Mouse (Mus musculus): ENCODE data around the gene Gm867.

Gene Gm867

DNA sequence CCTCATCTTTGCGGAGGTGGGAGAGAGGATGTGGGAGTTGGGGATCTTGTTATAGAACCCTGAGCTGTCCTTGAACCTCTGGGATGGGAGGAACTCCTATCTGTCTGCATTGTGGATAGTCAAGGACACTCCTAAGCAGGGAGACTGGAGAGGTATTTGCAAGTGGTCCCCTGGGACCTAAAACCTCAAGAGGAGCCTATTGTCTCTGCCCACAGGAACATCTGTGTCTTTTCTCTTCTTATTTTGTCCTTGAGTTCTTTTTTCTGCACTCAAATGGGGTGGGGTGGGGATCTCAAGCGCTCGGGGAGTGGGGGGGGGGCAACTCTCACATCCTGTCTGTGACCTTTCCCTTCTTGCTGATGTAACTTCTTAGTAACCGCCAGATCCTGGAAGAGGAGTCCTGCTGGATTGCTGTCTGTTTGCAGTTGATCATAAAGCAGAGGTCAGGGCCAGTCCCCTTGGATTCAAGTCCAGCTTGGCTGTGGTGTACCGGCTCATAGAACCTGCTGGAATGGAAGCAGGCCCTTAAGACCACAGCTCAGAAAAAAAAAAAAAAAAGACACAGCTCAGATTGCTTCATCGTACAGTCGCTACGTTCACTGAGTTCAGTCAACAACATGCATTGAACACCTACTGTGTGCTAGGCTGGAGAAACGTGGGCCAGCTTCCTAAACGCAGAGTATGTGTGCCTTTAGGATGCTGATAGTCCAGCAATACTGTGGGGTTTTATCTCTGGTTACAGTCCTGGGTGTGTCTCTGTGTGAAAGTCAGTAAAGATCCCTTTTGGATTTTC lies 2.4 kb downstream of the Gm867 start:
- DNase-seq (ENCODE audit: inconsistent age in 2 of 2, low spot score in 1 of 2) = peak; percentile 80 to 85

DNA sequence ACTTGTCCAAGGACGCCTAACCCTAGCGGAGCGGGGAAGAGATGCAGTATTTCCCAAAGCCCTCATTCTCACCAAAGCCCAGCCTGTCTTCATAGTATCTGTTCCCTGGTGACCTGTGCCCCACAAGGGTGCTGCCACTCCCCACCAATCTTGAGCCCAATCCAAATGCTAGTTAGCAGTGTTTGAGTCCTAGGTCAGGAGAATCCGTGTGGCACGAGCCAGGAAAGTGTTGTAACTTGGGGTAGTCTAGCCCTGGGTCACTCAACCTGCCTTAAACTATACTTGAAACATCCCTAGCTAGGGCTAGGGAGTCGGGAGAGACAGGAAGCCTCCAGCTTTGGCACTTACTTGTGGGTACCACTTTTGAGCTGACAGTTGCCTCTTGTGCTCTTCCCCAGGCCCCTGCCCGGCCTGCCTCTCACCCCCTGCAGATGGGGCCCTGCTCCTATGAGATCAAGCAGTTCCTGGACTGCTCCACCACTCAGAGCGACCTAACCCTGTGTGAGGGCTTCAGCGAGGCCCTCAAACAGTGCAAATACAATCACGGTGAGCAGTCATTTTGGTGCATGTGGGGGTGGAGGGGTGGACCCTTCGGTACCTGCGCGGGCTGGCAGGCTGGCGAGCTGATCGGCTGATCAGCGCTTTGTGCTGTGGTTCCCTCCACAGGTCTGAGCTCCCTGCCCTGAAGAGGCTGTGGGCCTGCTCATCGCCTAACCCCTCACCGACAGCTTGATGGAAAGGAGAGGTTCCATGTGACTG lies 3.4 kb downstream of the Gm867 start:
- peak; percentile 50 to 84 for DNase-seq (ENCODE audit: inconsistent age in 2 of 2, low spot score in 1 of 2)

DNA sequence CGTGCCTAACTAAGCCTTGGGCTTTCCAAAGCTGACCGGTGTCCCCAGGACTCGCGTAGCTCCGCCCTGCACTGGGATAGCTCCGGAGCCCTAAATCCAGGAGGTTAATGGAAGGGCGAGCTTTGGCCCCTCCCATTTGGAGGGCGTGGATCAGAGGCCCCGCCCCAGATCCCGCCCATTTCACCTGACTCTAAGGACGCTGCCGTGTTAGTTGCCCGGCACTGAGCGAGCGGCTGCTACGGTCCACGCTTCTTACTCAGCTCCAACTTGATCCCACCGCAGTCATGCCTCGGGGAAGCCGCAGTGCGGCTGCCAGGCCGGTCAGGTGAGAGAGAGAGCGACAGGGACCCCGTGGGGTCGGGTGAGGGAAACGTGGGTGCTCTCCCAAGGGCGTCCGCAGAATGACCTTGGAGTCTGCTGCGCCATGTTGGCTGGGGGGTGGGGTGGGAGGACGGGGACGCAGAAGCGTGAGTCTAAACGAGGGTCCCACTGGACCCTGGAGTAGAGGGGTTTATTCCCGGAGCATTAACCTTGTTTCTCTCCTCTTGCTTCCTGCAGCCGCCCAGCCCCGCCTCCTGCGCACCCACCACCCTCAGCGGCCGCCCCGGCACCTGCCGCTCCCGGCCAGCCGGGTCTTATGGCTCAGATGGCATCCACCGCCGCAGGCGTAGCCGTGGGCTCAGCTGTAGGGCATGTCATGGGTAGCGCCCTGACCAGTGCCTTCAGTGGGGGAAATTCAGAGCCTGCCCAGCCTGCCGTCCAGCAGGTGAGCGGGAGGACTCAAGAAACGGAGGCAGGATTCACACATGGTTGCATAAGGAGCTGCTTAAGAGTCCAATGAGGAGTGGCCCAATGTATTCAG lies 4.6 kb downstream of the Gm867 start, which contains the start of gene Mmp11:
TSS of gene Mmp11 (minus strand) at position 817 of the 862 bp plus-strand sequence.
- peak; percentile 88 to 97 for DNase-seq (ENCODE audit: inconsistent age in 2 of 2, low spot score in 1 of 2)

DNA sequence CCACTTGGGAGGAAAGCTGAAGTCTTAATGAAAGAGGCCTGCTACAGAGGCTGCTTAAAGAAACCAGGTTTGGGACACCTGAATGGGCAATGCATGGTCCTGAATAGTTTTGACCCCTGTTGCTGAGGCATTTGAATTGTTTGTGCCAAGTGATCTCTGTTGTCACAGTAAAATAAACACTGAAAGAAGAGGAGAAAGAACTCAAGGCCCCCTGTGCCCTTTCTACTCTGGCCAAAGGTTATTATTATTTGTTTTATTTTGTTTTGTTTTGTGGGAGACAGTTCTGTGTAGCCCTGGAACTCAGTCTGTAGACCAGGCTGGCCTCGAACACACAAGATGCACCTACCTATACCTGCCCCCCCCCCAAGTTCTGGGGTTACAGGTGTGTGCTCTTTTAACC lies 5.5 kb downstream of the Gm867 start:
- DNase-seq (ENCODE audit: inconsistent age in 2 of 2, low spot score in 1 of 2) = no peak

DNA sequence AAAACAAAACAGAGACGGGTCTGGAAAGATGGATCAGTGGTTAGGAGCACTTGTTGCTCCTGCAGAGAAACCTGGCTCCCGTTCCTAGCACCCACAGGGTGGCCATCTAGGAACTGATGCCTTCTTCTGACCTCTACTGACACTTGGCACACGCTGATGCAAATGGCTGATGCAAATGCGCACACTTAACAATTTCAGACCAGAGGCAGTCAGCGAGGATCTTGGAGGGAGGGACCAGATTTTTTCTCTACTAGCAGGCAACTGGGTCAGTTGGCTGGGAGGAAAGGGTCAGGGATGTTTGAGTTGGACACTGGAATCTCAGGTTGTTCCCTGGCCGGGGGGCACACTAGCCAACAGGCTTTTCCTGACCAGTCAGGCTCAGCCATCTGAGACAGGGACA lies 7.6 kb downstream of the Gm867 start, which contains the start of gene Chchd10:
TSS of gene Chchd10 (plus strand) at position 240 of the 400 bp plus-strand sequence.
- DNase-seq (ENCODE audit: inconsistent age in 2 of 2, low spot score in 1 of 2) = no peak

DNA sequence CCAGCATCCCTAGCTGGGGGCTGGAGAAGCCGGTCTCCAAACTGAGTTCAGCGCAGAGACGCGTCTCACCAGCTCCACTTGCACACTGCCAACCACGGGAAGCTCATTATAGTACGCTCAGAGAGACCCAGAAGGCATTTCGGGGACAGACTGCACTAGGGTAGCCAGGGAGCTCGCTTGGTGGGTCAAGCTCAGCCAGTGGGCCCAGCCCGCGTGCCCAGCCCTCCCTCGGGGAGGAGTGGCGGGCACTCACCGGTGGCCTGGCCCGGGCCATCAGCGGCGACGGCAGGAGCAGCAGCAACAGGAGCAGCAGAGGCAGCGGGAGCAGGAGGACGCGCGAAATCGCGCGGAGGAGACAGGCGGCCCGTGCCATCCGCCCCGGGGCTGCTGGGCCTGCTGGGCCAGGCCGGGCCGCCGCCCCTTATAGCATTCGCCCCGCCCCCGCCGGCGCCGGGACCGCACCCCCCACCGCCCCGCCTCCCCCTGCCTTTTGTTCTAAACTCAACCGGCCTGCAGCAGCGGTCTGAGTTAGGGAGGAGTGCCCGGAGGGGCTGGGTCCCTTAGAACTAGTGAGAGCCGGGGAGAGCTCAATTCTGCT lies 8.3 kb downstream of the Gm867 start:
- DNase-seq (ENCODE audit: inconsistent age in 2 of 2, low spot score in 1 of 2) = peak; percentile 69 to 81

DNA sequence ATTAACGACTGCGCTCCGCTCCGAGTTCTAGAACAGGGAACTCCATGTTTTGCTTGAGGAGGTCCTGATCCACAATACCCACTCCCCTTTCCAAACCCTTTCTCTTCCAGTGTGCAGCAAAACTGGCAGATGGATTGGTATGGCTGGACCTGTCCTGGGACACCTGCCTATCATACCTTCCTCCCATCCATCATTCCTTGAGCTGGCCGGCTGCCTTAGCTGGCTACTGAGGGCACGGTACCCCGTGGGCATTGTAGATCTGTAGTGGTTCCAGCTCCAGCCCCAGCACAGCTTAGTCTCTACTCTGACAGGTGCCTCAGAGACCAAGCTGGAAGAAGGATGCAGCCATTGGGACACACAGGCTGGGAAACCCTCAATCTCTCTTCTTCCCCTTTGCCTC lies 9.2 kb downstream of the Gm867 start:
- no peak for DNase-seq (ENCODE audit: inconsistent age in 2 of 2, low spot score in 1 of 2)

DNA sequence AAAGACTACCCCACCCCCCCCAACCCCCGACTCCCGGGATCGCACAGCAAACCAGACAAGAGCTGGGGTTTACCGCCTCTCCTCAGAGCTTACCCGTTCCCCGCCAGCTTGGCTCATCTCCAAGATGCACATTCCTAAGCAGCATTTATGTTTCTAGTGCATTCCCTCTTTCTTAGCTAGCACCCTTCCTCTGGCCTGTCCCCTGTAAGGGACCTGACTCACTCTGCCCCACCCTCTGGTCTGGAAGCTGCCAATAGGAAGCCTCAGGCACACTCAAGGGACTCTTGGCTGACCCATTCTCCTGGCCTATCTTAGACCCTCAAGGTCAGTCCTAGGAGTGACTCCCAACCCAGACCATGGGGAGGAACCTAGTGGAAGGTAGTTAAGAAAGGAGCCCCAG lies 10.2 kb downstream of the Gm867 start:
- DNase-seq (ENCODE audit: inconsistent age in 2 of 2, low spot score in 1 of 2) = peak; percentile 65 to 77

DNA sequence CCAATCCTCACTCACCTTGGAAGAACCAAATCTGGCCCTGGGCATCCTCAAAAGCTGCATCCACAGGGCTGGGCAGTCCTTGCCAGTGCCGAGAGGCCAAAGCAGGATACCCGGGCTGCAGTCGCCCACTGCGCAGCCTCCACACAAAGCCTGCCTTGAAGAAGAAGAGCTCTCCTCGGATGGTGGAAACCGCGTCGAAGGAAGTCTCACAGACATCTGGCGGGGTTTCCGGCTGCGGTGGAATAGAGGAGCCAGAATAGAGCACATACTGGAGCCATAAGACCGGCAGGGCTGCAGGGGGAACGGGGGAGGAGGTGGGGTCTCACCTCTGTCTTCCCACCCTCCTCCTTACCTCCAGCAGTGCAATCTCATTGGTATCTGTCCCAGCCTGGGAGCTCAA lies 14.1 kb downstream of the Gm867 start:
- DNase-seq (ENCODE audit: inconsistent age in 2 of 2, low spot score in 1 of 2) = no peak

DNA sequence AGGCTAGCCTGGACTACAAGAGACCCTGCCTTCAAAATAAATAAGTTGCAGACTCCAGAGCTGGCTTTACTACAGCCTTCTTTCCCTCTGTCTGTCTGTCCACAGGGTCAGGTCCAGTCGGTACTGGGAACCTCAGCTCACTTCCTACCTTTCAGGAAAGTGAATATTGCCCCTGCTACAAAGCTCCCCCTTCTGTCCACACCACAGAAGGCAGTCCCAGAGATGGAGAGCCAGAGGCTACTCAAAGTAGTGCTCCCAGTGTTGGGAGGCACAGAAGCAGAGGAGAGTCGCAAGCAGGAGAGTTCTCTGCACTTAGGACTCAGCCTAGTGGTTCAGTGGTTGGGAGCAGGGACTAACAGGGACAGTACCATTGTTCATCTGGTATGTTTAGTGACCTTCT lies 16.1 kb downstream of the Gm867 start:
- DNase-seq (ENCODE audit: inconsistent age in 2 of 2, low spot score in 1 of 2) = no peak

DNA sequence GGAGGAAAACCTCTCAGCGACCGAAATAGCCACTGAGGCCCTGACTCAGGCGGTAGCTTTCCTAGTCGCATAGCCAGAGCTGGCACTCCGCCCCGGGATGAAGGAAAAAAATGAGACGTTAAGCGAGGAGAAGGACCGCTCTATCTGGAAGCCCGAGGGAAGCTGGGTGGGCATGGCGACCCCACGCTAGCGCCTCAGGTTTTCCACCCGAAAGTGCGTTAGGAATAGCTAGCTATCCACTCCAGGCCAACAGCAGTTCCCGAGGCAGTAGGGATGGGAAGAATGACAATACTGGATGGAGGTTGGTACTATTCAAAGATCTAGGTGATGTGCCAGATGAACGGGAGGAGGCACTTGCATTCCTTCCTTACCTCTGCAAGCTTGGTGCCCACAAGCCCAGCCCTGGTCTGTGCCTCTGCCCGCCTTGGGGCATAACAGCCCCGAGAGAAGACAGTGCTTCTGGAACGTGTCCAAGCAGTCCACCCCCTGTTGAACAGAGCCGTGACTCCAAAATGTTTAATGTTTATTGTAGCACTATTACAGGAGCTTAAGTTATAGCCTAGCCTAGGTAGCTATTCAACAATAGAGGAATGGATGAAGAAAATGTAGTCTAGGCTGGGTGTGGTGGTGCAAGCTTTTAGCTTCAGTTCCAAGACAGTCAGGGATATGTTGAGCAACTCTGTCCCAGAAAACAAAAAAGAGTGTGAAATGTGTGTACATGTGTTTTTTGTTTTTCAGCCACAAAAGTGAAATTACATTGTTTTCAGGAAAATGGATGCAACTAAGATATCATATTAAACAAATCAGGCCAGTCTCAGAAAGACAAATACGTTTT lies 18.5 kb downstream of the Gm867 start:
- peak in 1 of 2 experiments; percentile 47 for DNase-seq (ENCODE audit: inconsistent age in 2 of 2, low spot score in 1 of 2)

DNA sequence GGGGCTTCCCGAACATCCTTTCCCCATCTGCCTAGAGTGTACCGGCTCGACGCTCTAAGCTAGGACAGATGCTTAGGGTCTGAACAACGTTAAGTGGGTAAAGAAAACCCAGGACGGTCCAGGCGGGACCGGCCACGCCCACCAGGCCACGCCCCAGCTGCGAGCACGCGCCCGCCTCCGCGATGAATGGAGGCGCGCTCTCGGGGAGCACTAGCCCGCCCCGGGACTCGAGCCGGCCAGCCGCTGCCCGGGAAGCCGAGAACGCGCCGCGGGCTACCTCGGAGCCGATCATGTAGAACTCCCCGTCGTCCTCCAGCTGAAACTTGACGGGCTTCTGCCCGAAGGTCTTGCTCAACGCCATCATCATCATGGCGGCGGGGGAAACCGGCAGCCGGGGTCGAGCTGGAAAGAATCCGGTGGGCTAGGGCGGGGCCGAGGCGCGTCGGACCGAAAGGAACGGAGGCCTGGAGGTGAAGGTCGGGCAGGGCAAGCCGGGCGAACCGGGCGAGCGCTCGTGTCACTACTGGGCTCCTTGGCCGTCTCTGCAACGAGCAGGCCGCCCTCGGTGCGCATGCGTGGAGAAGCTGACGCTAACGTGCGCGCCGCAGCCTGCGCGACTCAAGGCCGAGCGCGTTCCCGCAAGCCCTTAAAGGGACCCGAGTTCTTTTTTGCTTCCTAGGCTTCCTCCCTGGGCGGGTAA lies 19.3 kb downstream of the Gm867 start, which contains the start of gene Smarcb1:
TSS of gene Smarcb1 (minus strand) at position 592 of the 700 bp plus-strand sequence.
- peak; percentile 96 to 98 for DNase-seq (ENCODE audit: inconsistent age in 2 of 2, low spot score in 1 of 2)

DNA sequence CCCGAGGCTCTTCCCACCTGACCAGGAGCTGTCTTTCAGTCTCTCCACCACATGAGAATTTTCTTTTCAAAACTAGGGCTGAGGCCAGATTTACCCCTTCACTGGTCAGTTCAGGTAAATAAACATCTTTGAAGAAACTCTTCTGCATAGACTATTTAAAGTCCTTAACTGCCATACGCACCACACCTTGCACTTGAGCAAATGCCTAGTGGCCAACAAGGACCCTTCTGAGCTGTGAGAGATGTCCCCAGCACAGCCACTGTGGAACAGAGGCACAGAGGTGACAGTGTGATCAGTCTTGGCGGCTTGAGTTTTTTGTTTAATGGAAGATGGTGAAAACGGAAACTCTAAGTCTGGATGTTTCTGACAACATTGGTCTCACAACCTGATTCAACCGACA lies 21.4 kb downstream of the Gm867 start:
- no peak for DNase-seq (ENCODE audit: inconsistent age in 2 of 2, low spot score in 1 of 2)

DNA sequence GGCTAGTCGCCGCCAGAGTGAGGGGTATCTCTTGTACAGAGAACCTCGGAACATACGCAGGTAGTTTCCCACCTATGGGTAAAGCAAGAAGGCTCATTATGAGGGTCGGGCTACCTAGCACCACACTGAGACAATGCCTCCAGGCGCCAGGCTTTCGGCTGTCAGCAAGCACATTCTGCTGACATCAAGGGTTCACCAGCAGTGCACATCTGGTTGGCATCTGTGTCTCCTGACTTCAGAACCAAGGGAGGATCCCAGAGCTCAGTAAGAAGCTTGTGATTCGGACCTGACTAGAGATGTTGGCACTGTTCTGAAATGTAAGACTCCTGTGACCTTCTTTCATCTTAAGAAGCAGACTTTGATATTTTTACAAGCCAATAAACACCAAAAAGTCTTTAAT lies 23.6 kb downstream of the Gm867 start:
- DNase-seq (ENCODE audit: inconsistent age in 2 of 2, low spot score in 1 of 2) = no peak

DNA sequence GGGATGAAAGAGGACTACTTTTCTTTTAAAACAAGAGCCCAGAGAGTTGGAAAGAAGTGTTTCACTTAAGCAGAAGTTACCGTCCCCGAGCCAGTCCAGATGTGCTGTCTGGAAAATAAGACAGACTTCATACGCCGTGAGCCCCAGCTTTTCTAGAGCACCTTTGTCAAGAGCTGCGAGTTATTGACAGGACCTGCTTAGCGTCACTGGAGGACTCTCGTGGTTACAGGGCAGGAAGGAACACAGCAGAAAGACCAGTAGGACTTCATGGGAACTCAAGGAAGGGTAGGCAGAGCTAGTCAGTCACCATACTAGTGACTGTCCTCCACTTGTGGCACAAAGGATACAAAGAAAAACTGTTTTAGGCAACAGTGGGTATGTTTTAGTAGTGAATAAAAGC lies 24.9 kb downstream of the Gm867 start:
- no peak for DNase-seq (ENCODE audit: inconsistent age in 2 of 2, low spot score in 1 of 2)

DNA sequence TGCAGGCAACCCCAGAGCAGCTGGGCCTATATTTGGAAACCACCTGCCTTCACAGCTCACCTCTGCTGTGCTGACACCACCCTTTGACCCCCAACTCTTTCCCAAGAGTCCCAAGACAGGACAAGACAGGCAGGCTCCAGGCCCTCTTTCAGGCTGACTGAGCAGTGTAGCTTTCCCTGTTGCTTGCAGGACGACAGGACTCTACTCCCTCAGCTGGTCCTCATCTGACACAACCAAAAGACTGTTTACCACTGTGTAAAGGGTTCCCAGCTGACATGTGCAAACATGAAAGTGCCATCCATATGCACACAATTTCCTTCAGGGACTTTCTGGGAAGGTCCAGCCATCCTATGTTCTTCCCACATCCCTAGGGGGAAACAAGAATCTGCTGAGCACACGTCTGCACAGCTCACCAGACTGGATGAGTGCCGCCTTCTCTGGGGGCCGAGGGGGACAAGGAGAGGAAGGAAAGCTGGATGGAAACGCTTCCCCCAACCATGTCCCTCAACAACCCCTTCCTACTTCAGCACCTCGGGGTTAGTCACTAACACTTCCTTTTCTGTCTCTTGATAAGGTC lies 27.4 kb downstream of the Gm867 start:
- no peak for DNase-seq (ENCODE audit: inconsistent age in 2 of 2, low spot score in 1 of 2)

DNA sequence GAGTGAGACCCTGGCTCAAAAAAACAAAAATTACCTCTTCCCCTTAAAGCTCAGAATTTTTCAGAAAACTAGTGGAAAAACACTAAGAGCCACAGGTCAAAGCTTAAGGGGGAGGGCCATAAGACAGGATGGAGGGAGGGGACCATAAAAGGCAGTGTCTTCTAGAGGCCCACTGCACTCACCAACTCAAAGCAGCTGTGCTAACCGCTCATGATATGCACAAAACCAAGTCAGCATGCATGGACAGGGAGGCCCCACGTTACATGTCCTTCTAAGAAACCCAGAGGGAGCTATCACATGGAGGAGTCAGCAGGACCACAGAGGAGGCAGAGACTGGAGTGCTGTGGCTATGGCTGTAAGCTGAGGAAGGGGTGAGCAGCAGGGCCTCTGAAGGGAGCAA lies 29.8 kb downstream of the Gm867 start:
- no peak for DNase-seq (ENCODE audit: inconsistent age in 2 of 2, low spot score in 1 of 2)

DNA sequence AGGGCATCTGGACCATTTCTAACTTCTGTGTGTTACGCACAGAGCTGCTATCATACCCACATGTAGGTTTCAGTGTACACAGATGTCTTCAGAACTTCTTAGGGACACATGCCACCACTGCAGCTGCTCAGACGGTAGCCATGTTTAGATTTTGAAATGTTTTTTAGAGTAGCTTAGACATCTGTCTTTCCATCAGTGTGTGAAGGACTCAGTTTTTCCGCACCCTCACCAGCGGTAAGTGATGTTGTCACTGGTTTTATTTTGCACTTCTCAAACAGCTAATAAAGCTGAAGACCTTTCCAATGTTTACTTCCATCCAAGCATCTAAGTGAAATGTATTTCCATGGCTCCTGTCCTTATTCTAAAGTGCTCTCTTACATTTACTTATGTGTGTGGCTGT lies 33.6 kb downstream of the Gm867 start:
- DNase-seq (ENCODE audit: inconsistent age in 2 of 2, low spot score in 1 of 2) = no peak

DNA sequence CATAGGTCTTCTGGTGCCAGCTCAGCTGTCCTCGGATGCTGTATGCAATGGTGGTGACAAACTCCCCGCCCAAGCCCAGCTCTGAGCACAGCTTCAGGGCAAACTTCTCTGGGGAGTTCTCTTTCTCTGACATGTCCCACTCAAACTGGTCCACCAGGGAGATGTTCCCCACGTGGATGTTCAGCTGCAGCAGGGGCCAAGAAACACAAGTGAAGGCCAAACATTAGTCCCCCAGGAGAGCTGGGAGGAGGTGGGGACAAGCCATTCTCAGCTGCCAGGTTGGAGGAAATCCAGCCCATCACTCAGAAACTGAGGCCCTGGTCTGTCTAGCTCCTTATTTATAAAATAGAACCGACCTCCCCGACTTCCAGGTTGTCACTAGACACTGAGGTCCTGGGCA lies 36.1 kb downstream of the Gm867 start:
- DNase-seq (ENCODE audit: inconsistent age in 2 of 2, low spot score in 1 of 2) = no peak
